In genomic region chr6:142814495-142814921, GRCm38 (mm10) we compare ENCODE assay signal across 8 mouse cellular contexts. TPM values are rescaled to one million over a fixed set of nuclear protein-coding genes. Genes with fewer than 3 reads are reported as not detected.
DNase-seq lines count a peak whose midpoint lies in the region; TF ChIP-seq lines count a peak whose summit lies in the region.

No protein-coding gene starts in this region.

- no peaks in the 10 kb centered on the region for H3K36me3 ChIP-seq in megakaryocyte, embryonic 14.5 days (replicated peaks; ENCODE audit: low read length)

- H3K9me3 ChIP-seq in megakaryocyte, embryonic 14.5 days, result no peaks in the 10 kb centered on the region

- DNase-seq in adrenal gland, adult (ENCODE audit: inconsistent age in 2 of 2, low spot score in 1 of 2), result peak; percentile 67 to 92
- peak; percentile 73 for DNase-seq in gastrocnemius, postnatal 14 days
- peak; percentile 95 for DNase-seq in induced T-regulatory cell, adult 2 months (ENCODE audit: low read depth)
- peak; percentile 56 to 61 for DNase-seq in left cerebral cortex, adult 8-10 months (ENCODE audit: low spot score in 2 of 2)
- DNase-seq in right cerebral cortex, adult 2 months (ENCODE audit: low spot score in 2 of 2), result peak; percentile 94 to 96
- peak; percentile 78 for DNase-seq in urinary bladder, postnatal 25 days (ENCODE audit: low spot score)

- peak overlapping the region; percentile 34 for H3K4me3 ChIP-seq in cortical plate, adult 2 months (ENCODE audit: insufficient read depth, low read length)
- peak overlapping the region; percentile 84 for H3K4me3 ChIP-seq in megakaryocyte, embryonic 14.5 days (replicated peaks)

- no peaks in the 10 kb centered on the region for H3K4me1 ChIP-seq in cortical plate, adult 2 months (ENCODE audit: control insufficient read depth, insufficient read depth, low read length)
- peaks cover 38% of the 10 kb centered on the region for H3K4me1 ChIP-seq in megakaryocyte, embryonic 14.5 days

- peaks cover 31% of the 10 kb centered on the region for H3K27me3 ChIP-seq in megakaryocyte, embryonic 14.5 days (replicated peaks)

- intact Hi-C loops in gastrocnemius, postnatal 14 days (cut with DNase I; ENCODE audit: low total_unique reads), result loop anchor here (1.0 kb wide), 1 partner anchor 35 kb away; no protein-coding TSS in a partner anchor

- no peak for TF ChIP-seq POLR2A in cortical plate, adult 2 months (IDR thresholded peaks at IDR 0.05; ENCODE audit: extremely low read depth, insufficient read depth, low read length)

- no peak overlapping the region for H3K27ac ChIP-seq in cortical plate, adult 2 months (ENCODE audit: insufficient read depth, low read length)

- peak; percentile 84 for TF ChIP-seq CTCF in cortical plate, adult 2 months (IDR thresholded peaks at IDR 0.05; ENCODE audit: extremely low read depth, insufficient read depth, low read length)

RNA-seq across cellular contexts. Expression of gene Sult6b2, which starts 10.2 kb away (rescaled TPM):
- polyA plus RNA-seq in cortical plate, adult 2 months (2012; rRNA removed), result 0.13 TPM in 2 replicates
- not detected for total RNA-seq in gastrocnemius, postnatal 14 days (2021)
- total RNA-seq in left cerebral cortex, adult 8-10 months (2022), result under 1 TPM in 3 of 4 experiments, not detected in 1; 0.16 to 0.30 (median 0.25) TPM
- polyA plus RNA-seq in megakaryocyte, embryonic 14.5 days (2012; ENCODE audit: insufficient read depth, low replicate concordance), result 0.07 TPM in 1 of 2 replicates, not detected in the other

RNA-seq across cellular contexts. Expression of gene Cmas, which starts 58.0 kb away (rescaled TPM):
- 86.8 and 88.2 TPM in 2 replicates for polyA plus RNA-seq in cortical plate, adult 2 months (2012; rRNA removed)
- 10 to 100 TPM; 24.9 to 31.1 TPM for total RNA-seq in gastrocnemius, postnatal 14 days (2021)
- 100 to 1,000 TPM; 104 to 115 (median 109) TPM for total RNA-seq in left cerebral cortex, adult 8-10 months (2022)
- 176 and 211 TPM in 2 replicates for polyA plus RNA-seq in megakaryocyte, embryonic 14.5 days (2012; ENCODE audit: insufficient read depth, low replicate concordance)
